Mouse (Mus musculus) heart, postnatal 0 days (tissue): Measurements from ENCODE around the gene Yod1.

Experiments used
- CTCF ChIP-seq: IDR thresholded peaks from 2 replicates; pipeline ENCODE4 v1.5.1; 2016; ENCODE audit warnings: antibody characterized with exemption, control low read depth, low read depth
- EP300 ChIP-seq: IDR thresholded peaks from 2 replicates; pipeline ENCODE4 v1.6.1; 2016; ENCODE audit warnings: antibody characterized with exemption, low read depth

DNA sequence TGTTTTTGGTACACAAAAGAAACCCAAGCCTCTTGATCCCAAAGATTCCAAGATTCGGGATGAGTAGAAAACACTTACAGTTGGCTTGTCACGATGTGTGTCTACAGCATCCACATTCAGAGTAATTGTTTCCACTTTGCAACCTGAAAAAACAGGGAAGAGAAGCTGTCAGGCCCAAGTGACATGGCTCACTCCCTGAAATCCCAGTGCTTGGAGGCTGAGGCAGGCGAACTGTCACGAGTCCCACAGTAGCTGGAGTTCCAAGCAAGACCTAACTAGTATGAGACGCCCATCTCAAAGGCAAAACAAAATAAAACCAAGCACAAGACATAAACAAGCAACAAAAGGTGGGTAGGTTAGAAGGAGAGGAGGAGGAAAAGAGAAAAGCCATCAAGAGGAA is 18.5 kb upstream of the Yod1 start:
- TF ChIP-seq CTCF (no peak), EP300 (no peak)
